Mouse (Mus musculus) thymus, adult 2 months (tissue): Measurements from ENCODE around the gene Cd209a. TPM values are rescaled to one million over a fixed set of nuclear protein-coding genes. Genes with fewer than 3 reads are reported as not detected.

ENCODE experiments used
- DNase-seq: peaks from one replicate; pipeline ENCODE4 v3.0.0; 2021
- H3K27ac ChIP-seq: fragments of 200-500 bp; 2 replicates; pipeline ENCODE4 v1.5.1; 2012; ENCODE audit warnings: low read length, control low read depth; ENCODE audit not compliant: control insufficient read depth, insufficient read depth
- H3K27me3 ChIP-seq: fragments of 200-500 bp; 2 replicates; pipeline ENCODE4 v1.6.1; 2012; ENCODE audit warnings: mild to moderate bottlenecking, low read length, moderate library complexity, mixed read lengths; ENCODE audit not compliant: control insufficient read depth, insufficient read depth
- H3K36me3 ChIP-seq: fragments of 200-500 bp; 2 replicates; pipeline ENCODE4 v1.6.1; 2012; ENCODE audit warnings: mild to moderate bottlenecking, low read length, moderate library complexity; ENCODE audit not compliant: control insufficient read depth, insufficient read depth
- H3K4me1 ChIP-seq: fragments of 200-500 bp; replicated peaks from 2 replicates; pipeline ENCODE4 v1.6.1; 2012; ENCODE audit warnings: low read length; ENCODE audit not compliant: control insufficient read depth, insufficient read depth
- H3K4me3 ChIP-seq: fragments of 200-500 bp; 2 replicates; pipeline ENCODE4 v1.5.1; 2012; ENCODE audit warnings: mild to moderate bottlenecking, low read length, control low read depth, moderate library complexity; ENCODE audit not compliant: control insufficient read depth, insufficient read depth
- CTCF ChIP-seq: fragments of 200-500 bp; IDR thresholded peaks from 2 replicates; pipeline ENCODE4 v1.5.1; 2012; ENCODE audit warnings: mild to moderate bottlenecking, control low read depth, low read length, moderate library complexity, borderline replicate concordance; ENCODE audit not compliant: control insufficient read depth, poor library complexity, insufficient read depth; ENCODE audit errors: extremely low read depth
- POLR2A ChIP-seq: fragments of 200-500 bp; IDR thresholded peaks from 2 replicates; pipeline ENCODE4 v1.6.1; 2012; ENCODE audit warnings: mild to moderate bottlenecking, low read length, control low read depth, moderate library complexity; ENCODE audit not compliant: control insufficient read depth, poor library complexity, insufficient read depth; ENCODE audit errors: extremely low read depth
- WGBS: fragments of 180-500 bp; shearing (Covaris S2); methylation state at CpG from one replicate; pipeline ENCODE4 v1.1.7; 2018; 5-methylcytosine and 5-hydroxymethylcytosine counted together
- polyA plus RNA-seq: library from polyadenylated mRNA; depleted of rRNA; stranded (reverse); fragments of >200 nt; gene quantifications from 2 replicates; pipeline ENCODE4 v1.2.3, GENCODE M21; 2012

The Cd209a gene
- polyA plus RNA-seq, 1 experiment, result 0.89 TPM

- Histone ChIP-seq H3K4me1 (no peaks in the 10 kb centered on the region), H3K27me3 (no peaks in the 10 kb centered on the region), H3K27ac (no peak overlapping the region), H3K36me3 (no peaks in the 10 kb centered on the region), H3K4me3 (no peak overlapping the region)
- TF ChIP-seq CTCF, result peak; percentile 97
- no peak for TF ChIP-seq POLR2A
- WGBS, result 28% methylated on average over 14 of the region's 14 CpGs
- peak; percentile 82 for DNase-seq
Measured at GRCm38 (mm10) chr8:3718559-3718958, 30.2 kb downstream of the Cd209a start.

DNA sequence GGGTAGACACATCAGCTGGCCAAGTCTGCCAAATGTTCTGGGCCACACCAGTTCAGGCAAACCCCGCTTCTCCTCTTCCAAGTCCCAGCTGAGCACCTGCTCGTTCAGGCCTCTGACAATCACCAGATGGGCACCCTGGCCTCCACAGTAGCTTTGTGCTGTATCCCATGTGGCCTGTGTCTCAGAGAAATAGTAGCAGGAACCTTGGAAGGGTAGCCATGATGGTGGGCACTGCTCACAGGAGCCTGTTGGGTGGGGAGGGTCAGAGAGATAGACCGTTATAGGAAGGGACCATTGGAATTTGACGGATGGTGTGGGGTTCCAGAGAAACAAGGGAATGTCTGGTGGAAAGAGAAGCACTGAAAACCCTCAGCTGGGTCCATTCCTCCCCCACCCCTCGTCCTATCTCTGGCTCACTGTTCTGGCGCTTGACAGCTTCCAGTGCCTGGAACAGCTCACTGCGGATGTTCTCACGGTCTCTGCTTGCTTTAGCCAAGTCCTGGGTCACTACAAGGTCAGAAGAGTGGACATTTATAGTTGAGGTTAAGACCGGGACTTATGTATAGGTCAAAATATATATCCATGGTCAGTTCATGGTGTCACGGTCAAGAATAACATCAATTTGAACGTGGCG, 31.3 kb downstream of the Cd209a start:
- TF ChIP-seq CTCF, result no peak
- TF ChIP-seq POLR2A, result no peak
- no peaks in the 10 kb centered on the region for H3K36me3 ChIP-seq
- no peaks in the 10 kb centered on the region for H3K27me3 ChIP-seq
- H3K27ac ChIP-seq, result no peak overlapping the region
- WGBS, result 93% methylated on average over 12 of the region's 12 CpGs
- DNase-seq, result no peak
- no peak overlapping the region for H3K4me3 ChIP-seq
- H3K4me1 ChIP-seq, result no peaks in the 10 kb centered on the region

DNA sequence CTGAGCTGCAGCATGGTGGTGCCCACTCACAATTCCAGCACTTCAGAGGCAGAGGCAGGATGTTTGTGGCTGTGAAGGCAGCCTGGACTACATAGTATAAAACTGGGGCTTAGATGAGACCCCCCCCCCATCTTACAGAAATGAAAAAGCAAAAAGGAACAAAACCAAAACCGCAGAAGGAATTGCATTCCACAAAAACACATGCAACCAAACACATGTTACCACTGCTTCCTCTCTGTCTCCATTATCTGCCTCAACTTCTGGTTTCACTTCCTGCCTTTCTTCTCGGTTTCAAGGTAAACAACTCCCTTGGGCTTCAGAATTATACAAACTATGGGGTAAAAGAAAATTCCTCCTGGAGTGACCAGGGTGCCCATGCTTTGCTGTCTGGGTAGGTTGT, 37.1 kb downstream of the Cd209a start:
- Histone ChIP-seq H3K27me3 (no peaks in the 10 kb centered on the region), H3K4me3 (no peak overlapping the region), H3K4me1 (peaks cover 12% of the 10 kb centered on the region), H3K36me3 (no peaks in the 10 kb centered on the region), H3K27ac (peak overlapping the region; percentile 19; the same call in 1 of the 2 replicates)
- no peak for DNase-seq
- 2% methylated on average over 2 of the region's 2 CpGs for WGBS
- no peak for TF ChIP-seq CTCF
- TF ChIP-seq POLR2A, result no peak

DNA sequence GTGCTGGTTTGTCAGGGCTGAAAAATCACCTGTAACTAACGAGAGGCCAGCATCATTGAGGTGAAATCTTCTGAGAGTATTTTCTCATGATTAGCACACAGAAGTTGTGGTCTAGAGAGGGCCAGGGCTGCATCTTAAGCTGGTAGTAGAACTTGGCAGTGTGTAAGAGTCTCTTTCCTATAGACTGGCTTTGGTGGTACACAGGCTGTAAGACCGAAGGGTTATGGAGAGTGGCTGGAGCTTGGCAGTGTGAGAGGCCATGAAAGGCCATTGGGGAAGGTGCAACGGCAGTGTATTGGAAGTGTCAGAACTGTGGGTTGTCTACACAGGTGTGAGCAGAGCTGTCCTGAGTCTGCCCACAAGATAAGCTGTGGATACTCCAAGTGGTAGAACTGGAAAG, 38.5 kb downstream of the Cd209a start:
- Histone ChIP-seq H3K36me3 (no peaks in the 10 kb centered on the region), H3K27ac (no peak overlapping the region), H3K4me1 (peaks cover 12% of the 10 kb centered on the region), H3K27me3 (no peaks in the 10 kb centered on the region), H3K4me3 (no peak overlapping the region)
- WGBS, result 41% methylated on average over 3 of the region's 3 CpGs
- no peak for DNase-seq
- no peak for TF ChIP-seq CTCF
- TF ChIP-seq POLR2A, result no peak

GRCm38 (mm10) chr8:3707611-3708010, 41.2 kb downstream of the Cd209a start:
- TF ChIP-seq CTCF, result no peak
- no peak for TF ChIP-seq POLR2A
- no peak overlapping the region for H3K4me3 ChIP-seq
- H3K4me1 ChIP-seq, result peaks cover 12% of the 10 kb centered on the region
- WGBS, result 74% methylated on average over 7 of the region's 7 CpGs
- no peaks in the 10 kb centered on the region for H3K36me3 ChIP-seq
- no peaks in the 10 kb centered on the region for H3K27me3 ChIP-seq
- no peak for DNase-seq
- H3K27ac ChIP-seq, result no peak overlapping the region

GRCm38 (mm10) chr8:3705711-3706110, 43.1 kb downstream of the Cd209a start:
- Histone ChIP-seq H3K27ac (no peak overlapping the region), H3K4me3 (no peak overlapping the region), H3K4me1 (peaks cover 6% of the 10 kb centered on the region; the same call in 1 of the 2 replicates), H3K27me3 (no peaks in the 10 kb centered on the region), H3K36me3 (no peaks in the 10 kb centered on the region)
- TF ChIP-seq POLR2A (no peak), CTCF (no peak)
- WGBS, result 65% methylated on average over 4 of the region's 4 CpGs
- peak; percentile 25 for DNase-seq

- no peak for TF ChIP-seq CTCF
- TF ChIP-seq POLR2A, result no peak
- 100% methylated on average over 1 of the region's 1 CpGs for whole genome bisulfite sequencing
- no peak overlapping the region for H3K4me3 ChIP-seq
- no peak for DNase-seq
- no peaks in the 10 kb centered on the region for H3K4me1 ChIP-seq
- H3K27ac ChIP-seq, result no peak overlapping the region
- H3K27me3 ChIP-seq, result no peaks in the 10 kb centered on the region
- H3K36me3 ChIP-seq, result no peaks in the 10 kb centered on the region
Measured at GRCm38 (mm10) chr8:3701491-3701890, 47.3 kb downstream of the Cd209a start.
